Mouse (Mus musculus): Measurements from ENCODE around the gene Taldo1. TPM values are rescaled to one million over a fixed set of nuclear protein-coding genes. Genes with fewer than 3 reads are reported as not detected.
A peak's percentile ranks its signal among the peaks of the same experiment; 100 is the strongest.
"Not testable (repeated sequence)": the region's sequence is repeated elsewhere in the genome, so short reads cannot be mapped to it uniquely, and the experiment has no call there.

Gene Taldo1
- total RNA-seq, 2 experiments from 2014 or later = 87.5 to 90.9 TPM

- peak overlapping the region; percentile 81 for H3K4me3 ChIP-seq
- DNase-seq (ENCODE audit: extremely low spot score in 1 of 2, low spot score in 2 of 2) = no peak
- H3K27ac ChIP-seq = peak overlapping the region; percentile 94
- intact Hi-C loops (cut with DNase I) = no loop called here
- no peak for TF ChIP-seq CTCF (IDR thresholded peaks at IDR 0.05)
Observed at GRCm38 (mm10) chr7:141436523-141436892, 44.5 kb downstream of the Taldo1 start.

- H3K4me3 ChIP-seq = peak within 1 kb of the TSS; percentile 81
- H3K27ac ChIP-seq = peak within 1 kb of the TSS; percentile 94
- DNase-seq (ENCODE audit: extremely low spot score in 1 of 2, low spot score in 2 of 2) = peak; percentile 83 to 84
- TF ChIP-seq CTCF (IDR thresholded peaks at IDR 0.05) = peak; percentile 80
- intact Hi-C loops (cut with DNase I) = loop anchor here (1.0 kb wide), 1 partner anchor 28 kb away; no protein-coding TSS in a partner anchor
Observed at GRCm38 (mm10) chr7:141437178-141438120, 45.5 kb downstream of the Taldo1 start, which contains the start of gene Slc25a22. TSS of gene Slc25a22 (minus strand) at chr7:141437892.

GRCm38 (mm10) chr7:141438201-141438968, 46.4 kb downstream of the Taldo1 start:
- no peak for TF ChIP-seq CTCF (IDR thresholded peaks at IDR 0.05)
- H3K27ac ChIP-seq = peak overlapping the region; percentile 94
- no peak for DNase-seq (ENCODE audit: extremely low spot score in 1 of 2, low spot score in 2 of 2)
- intact Hi-C loops (cut with DNase I) = no loop called here
- peak overlapping the region; percentile 81; the same call in 1 of the 2 replicates for H3K4me3 ChIP-seq

GRCm38 (mm10) chr7:141439140-141439679, 47.2 kb downstream of the Taldo1 start:
- TF ChIP-seq CTCF (IDR thresholded peaks at IDR 0.05) = no peak
- no peak overlapping the region for H3K27ac ChIP-seq
- intact Hi-C loops (cut with DNase I) = no loop called here
- H3K4me3 ChIP-seq = no peak overlapping the region
- DNase-seq (ENCODE audit: extremely low spot score in 1 of 2, low spot score in 2 of 2) = no peak

- H3K4me3 ChIP-seq = no peak overlapping the region
- no peak for TF ChIP-seq CTCF (IDR thresholded peaks at IDR 0.05)
- intact Hi-C loops (cut with DNase I) = no loop called here
- DNase-seq (ENCODE audit: extremely low spot score in 1 of 2, low spot score in 2 of 2) = no peak
- no peak overlapping the region for H3K27ac ChIP-seq
Observed at GRCm38 (mm10) chr7:141439811-141440210, 47.8 kb downstream of the Taldo1 start.

GRCm38 (mm10) chr7:141440613-141441012, 48.6 kb downstream of the Taldo1 start:
- no peak overlapping the region for H3K4me3 ChIP-seq
- peak; percentile 74 for TF ChIP-seq CTCF (IDR thresholded peaks at IDR 0.05)
- H3K27ac ChIP-seq = no peak overlapping the region
- intact Hi-C loops (cut with DNase I) = no loop called here
- no peak for DNase-seq (ENCODE audit: extremely low spot score in 1 of 2, low spot score in 2 of 2)

GRCm38 (mm10) chr7:141441460-141441859, 49.5 kb downstream of the Taldo1 start:
- DNase-seq (ENCODE audit: extremely low spot score in 1 of 2, low spot score in 2 of 2) = no peak

GRCm38 (mm10) chr7:141442199-141442598, 50.2 kb downstream of the Taldo1 start:
- TF ChIP-seq CTCF (IDR thresholded peaks at IDR 0.05) = no peak
- intact Hi-C loops (cut with DNase I) = no loop called here
- Histone ChIP-seq H3K27ac (no peak overlapping the region), H3K4me3 (no peak overlapping the region)
- DNase-seq (ENCODE audit: extremely low spot score in 1 of 2, low spot score in 2 of 2) = no peak

More at GRCm38 (mm10) chr7:141441460-141441859, 49.5 kb downstream of the Taldo1 start:
- TF ChIP-seq CTCF (IDR thresholded peaks at IDR 0.05) = no peak
- intact Hi-C loops (cut with DNase I) = no loop called here
- Histone ChIP-seq H3K4me3 (no peak overlapping the region), H3K27ac (no peak overlapping the region)

- intact Hi-C loops (cut with DNase I) = no loop called here
- Histone ChIP-seq H3K4me3 (peak overlapping the region; percentile 39), H3K27ac (no peak overlapping the region)
- no peak for DNase-seq (ENCODE audit: extremely low spot score in 1 of 2, low spot score in 2 of 2)
- TF ChIP-seq CTCF (IDR thresholded peaks at IDR 0.05) = no peak; the same call in 1 of the 2 replicates
Observed at GRCm38 (mm10) chr7:141443081-141443821, 51.3 kb downstream of the Taldo1 start.

- no peak for DNase-seq (ENCODE audit: extremely low spot score in 1 of 2, low spot score in 2 of 2)
- no peak for TF ChIP-seq CTCF (IDR thresholded peaks at IDR 0.05)
- intact Hi-C loops (cut with DNase I) = no loop called here
- Histone ChIP-seq H3K27ac (no peak within 1 kb of the TSS), H3K4me3 (peak within 1 kb of the TSS; percentile 39)
Observed at GRCm38 (mm10) chr7:141443828-141444237, 51.8 kb downstream of the Taldo1 start, which contains the start of gene Pidd1. TSS of gene Pidd1 (minus strand) at chr7:141444025.

- peak overlapping the region; percentile 91; the same call in 1 of the 2 replicates for H3K4me3 ChIP-seq
- intact Hi-C loops (cut with DNase I); H3K27ac ChIP-seq; DNase-seq (ENCODE audit: extremely low spot score in 1 of 2, low spot score in 2 of 2): not testable (repeated sequence)
Observed at GRCm38 (mm10) chr7:141446374-141446773, 54.4 kb downstream of the Taldo1 start.

Data from left cerebral cortex, adult 2 months (tissue).